Mouse (Mus musculus): ENCODE measurements around the gene Pla2g12a. TPM values are rescaled to one million over a fixed set of nuclear protein-coding genes. Genes with fewer than 3 reads are reported as not detected.
A peak's percentile ranks its signal among the peaks of the same experiment; 100 is the strongest.

Pla2g12a gene
- polyA plus RNA-seq, 2 experiments, result 45.7 to 84.7 TPM

GRCm38 (mm10) chr3:129893143-129893542, 14.7 kb downstream of the Pla2g12a start:
- 79% methylated on average over 3 of the region's 3 CpGs for WGBS (ENCODE audit: insufficient replicate concordance)
- DNase-seq (ENCODE audit: low read depth in 3 of 3, low spot score in 3 of 3) (no peak), ATAC-seq (ENCODE audit: insufficient read depth) (no peak)
- no peak overlapping the region for H3K9ac ChIP-seq (replicated peaks)
- no peak overlapping the region for H3K4me2 ChIP-seq (ENCODE audit: low read depth)
- no peaks in the 10 kb centered on the region for H3K27me3 ChIP-seq (ENCODE audit: control insufficient read depth, insufficient read depth, low read length)
- H3K9me3 ChIP-seq (ENCODE audit: control insufficient read depth, low read length), result no peaks in the 10 kb centered on the region
- TF ChIP-seq CTCF (IDR thresholded peaks at IDR 0.05; ENCODE audit: low read depth) (no peak), EP300 (IDR thresholded peaks at IDR 0.05; ENCODE audit: low read depth) (no peak)
- no peak overlapping the region for H3K27ac ChIP-seq
- H3K36me3 ChIP-seq (replicated peaks; ENCODE audit: control insufficient read depth, insufficient read depth, low read depth), result peaks cover 22% of the 10 kb centered on the region
- H3K4me3 ChIP-seq (ENCODE audit: insufficient read depth in 1 of 2, low read depth in 2 of 2, low read length in 2 of 2), result no peak overlapping the region
- H3K4me1 ChIP-seq (replicated peaks; ENCODE audit: control insufficient read depth in 2 of 2, insufficient read depth in 2 of 2, low read length in 1 of 2), result peaks cover 0 to 5% of the 10 kb centered on the region in 2 experiments; a peak in 2 of 4 replicates

- Histone ChIP-seq H3K27ac (no peak overlapping the region), H3K4me1 (replicated peaks; ENCODE audit: control insufficient read depth in 2 of 2, insufficient read depth in 2 of 2, low read length in 1 of 2) (peaks cover 4 to 5% of the 10 kb centered on the region in 2 experiments; a peak in 3 of 4 replicates), H3K9me3 (ENCODE audit: control insufficient read depth, low read length) (no peaks in the 10 kb centered on the region), H3K4me2 (ENCODE audit: low read depth) (no peak overlapping the region), H3K27me3 (ENCODE audit: control insufficient read depth, insufficient read depth, low read length) (no peaks in the 10 kb centered on the region), H3K9ac (replicated peaks) (no peak overlapping the region), H3K4me3 (ENCODE audit: insufficient read depth in 1 of 2, low read depth in 2 of 2, low read length in 2 of 2) (no peak overlapping the region), H3K36me3 (replicated peaks; ENCODE audit: control insufficient read depth, insufficient read depth, low read depth) (peaks cover 8% of the 10 kb centered on the region)
- ATAC-seq (ENCODE audit: insufficient read depth) (no peak), DNase-seq (ENCODE audit: low read depth in 3 of 3, low spot score in 3 of 3) (no peak)
- no peak for TF ChIP-seq EP300 (IDR thresholded peaks at IDR 0.05; ENCODE audit: low read depth)
- TF ChIP-seq CTCF (IDR thresholded peaks at IDR 0.05; ENCODE audit: low read depth), result no peak
- WGBS (ENCODE audit: insufficient replicate concordance), result 57% methylated on average over 6 of the region's 6 CpGs
These were observed 18.2 kb downstream of the Pla2g12a start for GRCm38 (mm10) chr3:129896591-129896990.

DNA sequence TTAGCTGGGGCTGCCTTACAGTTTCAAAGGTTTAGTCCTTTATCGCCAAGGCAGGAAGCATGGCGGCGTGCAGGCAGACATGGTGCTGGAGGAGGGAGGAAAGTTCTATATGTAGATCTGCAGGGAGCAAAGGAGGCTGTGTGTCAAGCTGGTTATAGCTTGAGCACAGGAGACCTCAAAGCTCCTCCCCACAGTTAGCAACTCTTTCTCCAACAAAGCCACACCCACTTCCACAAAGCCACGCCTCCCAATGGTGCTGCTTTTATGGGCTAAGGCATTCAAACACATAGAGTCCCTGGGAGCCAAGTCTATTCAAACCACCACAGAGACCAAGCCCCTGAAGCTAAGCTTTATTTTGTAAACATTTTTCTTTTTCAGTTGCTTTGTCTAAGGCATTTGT, 20.5 kb downstream of the Pla2g12a start:
- H3K4me2 ChIP-seq (ENCODE audit: low read depth), result no peak overlapping the region
- no peak for ATAC-seq (ENCODE audit: insufficient read depth)
- no peak overlapping the region for H3K27ac ChIP-seq
- no peaks in the 10 kb centered on the region; the same call in 1 of the 2 replicates for H3K36me3 ChIP-seq (replicated peaks; ENCODE audit: control insufficient read depth, insufficient read depth, low read depth)
- H3K27me3 ChIP-seq (ENCODE audit: control insufficient read depth, insufficient read depth, low read length), result no peaks in the 10 kb centered on the region
- no peak for TF ChIP-seq EP300 (IDR thresholded peaks at IDR 0.05; ENCODE audit: low read depth)
- no peak for TF ChIP-seq CTCF (IDR thresholded peaks at IDR 0.05; ENCODE audit: low read depth)
- no peak for DNase-seq (ENCODE audit: low read depth in 3 of 3, low spot score in 3 of 3)
- H3K9ac ChIP-seq (replicated peaks), result no peak overlapping the region
- H3K4me3 ChIP-seq (ENCODE audit: insufficient read depth in 1 of 2, low read depth in 2 of 2, low read length in 2 of 2), result no peak overlapping the region
- WGBS (ENCODE audit: insufficient replicate concordance), result 66% methylated on average over 4 of the region's 4 CpGs
- no peaks in the 10 kb centered on the region for H3K9me3 ChIP-seq (ENCODE audit: control insufficient read depth, low read length)
- H3K4me1 ChIP-seq (replicated peaks; ENCODE audit: control insufficient read depth in 2 of 2, insufficient read depth in 2 of 2, low read length in 1 of 2), result peaks cover 14 to 27% of the 10 kb centered on the region in 2 experiments

GRCm38 (mm10) chr3:129901271-129901809, 22.9 kb downstream of the Pla2g12a start, which contains the start of gene Casp6:
TSS of gene Casp6 (plus strand) at chr3:129901425.
- ATAC-seq (ENCODE audit: insufficient read depth), result peak; percentile 93
- DNase-seq (ENCODE audit: low read depth in 3 of 3, low spot score in 3 of 3), result peak; percentile 64 to 69 (median 66)
- Histone ChIP-seq H3K4me2 (ENCODE audit: low read depth) (peak within 1 kb of the TSS; percentile 93), H3K9me3 (ENCODE audit: control insufficient read depth, low read length) (no peaks in the 10 kb centered on the region), H3K36me3 (replicated peaks; ENCODE audit: control insufficient read depth, insufficient read depth, low read depth) (no peaks in the 10 kb centered on the region; the same call in 1 of the 2 replicates), H3K4me3 (ENCODE audit: insufficient read depth in 1 of 2, low read depth in 2 of 2, low read length in 2 of 2) (peak within 1 kb of the TSS; percentile 62 to 88), H3K9ac (replicated peaks) (peak within 1 kb of the TSS; percentile 57), H3K4me1 (replicated peaks; ENCODE audit: control insufficient read depth in 2 of 2, insufficient read depth in 2 of 2, low read length in 1 of 2) (peaks cover 14 to 28% of the 10 kb centered on the region in 2 experiments), H3K27me3 (ENCODE audit: control insufficient read depth, insufficient read depth, low read length) (no peaks in the 10 kb centered on the region), H3K27ac (peak within 1 kb of the TSS; percentile 60)
- no peak for TF ChIP-seq EP300 (IDR thresholded peaks at IDR 0.05; ENCODE audit: low read depth)
- TF ChIP-seq CTCF (IDR thresholded peaks at IDR 0.05; ENCODE audit: low read depth), result no peak
- under 1% methylated on average over 34 of the region's 34 CpGs for WGBS (ENCODE audit: insufficient replicate concordance)

GRCm38 (mm10) chr3:129903369-129903768, 25.0 kb downstream of the Pla2g12a start:
- peaks cover 13 to 28% of the 10 kb centered on the region in 2 experiments for H3K4me1 ChIP-seq (replicated peaks; ENCODE audit: control insufficient read depth in 2 of 2, insufficient read depth in 2 of 2, low read length in 1 of 2)
- H3K27me3 ChIP-seq (ENCODE audit: control insufficient read depth, insufficient read depth, low read length), result no peaks in the 10 kb centered on the region
- ATAC-seq (ENCODE audit: insufficient read depth) (no peak), DNase-seq (ENCODE audit: low read depth in 3 of 3, low spot score in 3 of 3) (no peak)
- H3K4me3 ChIP-seq (ENCODE audit: insufficient read depth in 1 of 2, low read depth in 2 of 2, low read length in 2 of 2), result no peak overlapping the region
- TF ChIP-seq CTCF (IDR thresholded peaks at IDR 0.05; ENCODE audit: low read depth), result no peak
- TF ChIP-seq EP300 (IDR thresholded peaks at IDR 0.05; ENCODE audit: low read depth), result no peak
- H3K9me3 ChIP-seq (ENCODE audit: control insufficient read depth, low read length), result no peaks in the 10 kb centered on the region
- no peaks in the 10 kb centered on the region; the same call in 1 of the 2 replicates for H3K36me3 ChIP-seq (replicated peaks; ENCODE audit: control insufficient read depth, insufficient read depth, low read depth)
- H3K9ac ChIP-seq (replicated peaks), result no peak overlapping the region
- no peak overlapping the region; the same call in 1 of the 2 replicates for H3K4me2 ChIP-seq (ENCODE audit: low read depth)
- 77% methylated on average over 3 of the region's 3 CpGs for WGBS (ENCODE audit: insufficient replicate concordance)
- H3K27ac ChIP-seq, result no peak overlapping the region
